Mouse (Mus musculus) lung, adult 10 weeks (tissue): ENCODE data around the gene Mrpl54. TPM values are rescaled to one million over a fixed set of nuclear protein-coding genes. Genes with fewer than 3 reads are reported as not detected.

Source experiments
- polyA plus RNA-seq: library from polyadenylated mRNA; stranded (reverse); fragments of 350-450 nt; fragmentation: Illumina TruSeq; extraction: RNeasy Lipid Tissue Mini Kit (QIAGEN cat#74804); gene quantifications from one replicate; pipeline ENCODE4 v1.2.3, GENCODE M21; 2014; ENCODE audit warnings: low read depth, low replicate concordance; ENCODE audit not compliant: insufficient read depth

Mrpl54 gene
- 97.6 TPM for polyA plus RNA-seq

GRCm38 (mm10) chr10:81266211-81267105 is at the start of gene Mrpl54, which contains the start of gene Apba3:
TSS of gene Mrpl54 (minus strand) at chr10:81266934.
TSS of gene Apba3 (plus strand) at chr10:81266960.

GRCm38 (mm10) chr10:81292554-81293333 is 26.0 kb upstream of the Mrpl54 start, which contains the start of gene Pip5k1c:
TSS of gene Pip5k1c (plus strand) at chr10:81292963.

GRCm38 (mm10) chr10:81291511-81292104 is 24.9 kb upstream of the Mrpl54 start, which contains the start of gene Tjp3:
TSS of gene Tjp3 (minus strand) at chr10:81291581.

GRCm38 (mm10) chr10:81252424-81253419 is 14.0 kb downstream of the Mrpl54 start, which contains the start of gene Matk:
TSS of gene Matk (plus strand) at chr10:81252935.

GRCm38 (mm10) chr10:81232580-81233225 is 34.0 kb downstream of the Mrpl54 start, which contains the start of gene Zfr2:
TSS of gene Zfr2 (plus strand) at chr10:81233155.

GRCm38 (mm10) chr10:81230438-81231332 is 36.0 kb downstream of the Mrpl54 start, which contains the start of gene Atcay:
TSS of gene Atcay (minus strand) at chr10:81230833.

Other genes starting within 250 kb of the Mrpl54 start
- not detected for gene Diras1, start 241.3 kb downstream of the Mrpl54 start, polyA plus RNA-seq
- 15.7 TPM for gene Slc39a3, start 229.5 kb downstream of the Mrpl54 start, polyA plus RNA-seq
- 57.6 TPM for gene Sgta, start 206.8 kb downstream of the Mrpl54 start, polyA plus RNA-seq
- gene Thop1, start 196.9 kb downstream of the Mrpl54 start, polyA plus RNA-seq = 9.9 TPM
- gene Creb3l3, start 168.1 kb downstream of the Mrpl54 start, polyA plus RNA-seq = 0.13 TPM
- gene Map2k2, start 161.0 kb downstream of the Mrpl54 start, polyA plus RNA-seq = 73.9 TPM
- gene Zbtb7a, start 131.7 kb downstream of the Mrpl54 start, polyA plus RNA-seq = 10.0 TPM
- 10.3 TPM for gene Pias4, start 99.0 kb downstream of the Mrpl54 start, polyA plus RNA-seq
- gene Eef2, start 90.3 kb downstream of the Mrpl54 start, polyA plus RNA-seq = 581 TPM
- 45.1 TPM for gene Dapk3, start 83.9 kb downstream of the Mrpl54 start, polyA plus RNA-seq
- not detected for gene 4930442H23Rik, start 83.1 kb downstream of the Mrpl54 start, polyA plus RNA-seq
- not detected for gene Nmrk2, start 64.9 kb downstream of the Mrpl54 start, polyA plus RNA-seq
- gene Atcay, start 36.1 kb downstream of the Mrpl54 start, polyA plus RNA-seq = not detected
- gene Zfr2, start 33.8 kb downstream of the Mrpl54 start, polyA plus RNA-seq = 1.4 TPM
- 1.8 TPM for gene Matk, start 14.0 kb downstream of the Mrpl54 start, polyA plus RNA-seq
- gene Apba3, start within 50 bp of the Mrpl54 start, polyA plus RNA-seq = 42.2 TPM
- gene Tjp3, start 24.6 kb upstream of the Mrpl54 start, polyA plus RNA-seq = 11.5 TPM
- 25.9 TPM for gene Pip5k1c, start 26.0 kb upstream of the Mrpl54 start, polyA plus RNA-seq
- 14.5 TPM for gene Cactin, start 54.2 kb upstream of the Mrpl54 start, polyA plus RNA-seq
- 6.3 TPM for gene Tbxa2r, start 61.8 kb upstream of the Mrpl54 start, polyA plus RNA-seq
- 2.5 TPM for gene Gipc3, start 76.3 kb upstream of the Mrpl54 start, polyA plus RNA-seq
- 37.1 TPM for gene Hmg20b, start 83.5 kb upstream of the Mrpl54 start, polyA plus RNA-seq
- 8.7 TPM for gene Mfsd12, start 90.6 kb upstream of the Mrpl54 start, polyA plus RNA-seq
- gene 4930404N11Rik, start 98.9 kb upstream of the Mrpl54 start, polyA plus RNA-seq = 3.9 TPM
- gene Fzr1, start 111.6 kb upstream of the Mrpl54 start, polyA plus RNA-seq = 14.4 TPM
- 41.2 TPM for gene Dohh, start 117.5 kb upstream of the Mrpl54 start, polyA plus RNA-seq
- gene Gm48551, start 117.5 kb upstream of the Mrpl54 start, polyA plus RNA-seq = 1.4 TPM
- gene Gm48552, start 122.1 kb upstream of the Mrpl54 start, polyA plus RNA-seq = 1.4 TPM
- 4.3 TPM for gene Smim24, start 126.1 kb upstream of the Mrpl54 start, polyA plus RNA-seq
- 18.1 TPM for gene Nfic, start 188.7 kb upstream of the Mrpl54 start, polyA plus RNA-seq
- gene Celf5, start 215.8 kb upstream of the Mrpl54 start, polyA plus RNA-seq = 0.07 TPM
- gene Ncln, start 229.5 kb upstream of the Mrpl54 start, polyA plus RNA-seq = 39.1 TPM
- gene S1pr4, start 233.2 kb upstream of the Mrpl54 start, polyA plus RNA-seq = 17.6 TPM